In the genomic region with DNA sequence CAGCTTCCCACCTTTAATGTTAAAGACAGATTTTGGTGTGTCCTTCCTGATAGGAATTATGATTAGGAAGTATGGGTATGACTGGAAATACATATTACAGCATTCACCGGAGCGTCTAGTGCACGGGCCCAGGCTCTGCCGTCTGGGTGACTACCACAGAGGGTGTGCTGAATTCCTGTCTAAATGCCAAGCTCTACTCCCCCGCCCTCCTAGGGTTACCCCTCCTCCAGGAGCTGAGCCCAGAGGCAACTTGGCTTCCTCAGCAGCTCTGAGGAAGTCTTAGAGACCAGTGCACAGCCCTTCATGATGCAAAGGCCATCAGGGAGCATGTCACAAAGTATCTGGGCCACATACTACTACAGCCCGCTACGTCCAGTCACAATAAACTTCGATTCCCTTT, we compare ENCODE assay signal across 15 mouse cellular contexts. TPM values are rescaled to one million over a fixed set of nuclear protein-coding genes. Genes with fewer than 3 reads are reported as not detected.
DNase-seq lines count a peak whose midpoint lies in the region; ATAC-seq lines count a peak whose summit lies in the region.
"Had no signal": no experiment of that assay in that cellular context is flagged by ENCODE, and none has a peak within 500 bp of the region (broad histone marks: within the 10 kb centered on the region; RNA-seq: fewer than 3 reads in every experiment).

No protein-coding gene starts in this region.

- intact Hi-C loops in gastrocnemius, postnatal 14 days (cut with DNase I; ENCODE audit: low total_unique reads), result no loop called here

- H3K4me2 ChIP-seq in kidney, embryonic 15.5 days, result no peak overlapping the region
- H3K4me2 ChIP-seq in kidney, embryonic 14.5 days (replicated peaks; ENCODE audit: low read depth, low read length), result no peak overlapping the region
- H3K4me2 ChIP-seq: forebrain, embryonic 15.5 days; heart, embryonic 15.5 days; lung, embryonic 15.5 days; midbrain, embryonic 15.5 days; stomach, embryonic 15.5 days had no signal

- no peak overlapping the region for H3K27ac ChIP-seq in kidney, embryonic 15.5 days
- no peak overlapping the region for H3K27ac ChIP-seq in kidney, embryonic 14.5 days (ENCODE audit: low read depth, low read length)
- H3K27ac ChIP-seq: embryonic facial prominence, embryonic 10.5 days; lung, embryonic 15.5 days; midbrain, embryonic 15.5 days; stomach, embryonic 15.5 days had no signal

- WGBS in kidney, embryonic 15.5 days, result 78% methylated on average over 8 of the region's 8 CpGs
- WGBS in kidney, embryonic 14.5 days, result 80% methylated on average over 8 of the region's 8 CpGs

- 0 out of 2 replicates have a peak, but pooled peaks have one; percentile 44 for ATAC-seq in kidney, embryonic 15.5 days (replicated peaks; ENCODE audit: low FRiP score)
- ATAC-seq in kidney, embryonic 14.5 days (ENCODE audit: low FRiP score, low TSS enrichment), result no peak
- no peak for ATAC-seq in frontal cortex, adult (ENCODE audit: low TSS enrichment)
- ATAC-seq: forebrain, embryonic 15.5 days; midbrain, embryonic 15.5 days had no signal

- no peaks in the 10 kb centered on the region for H3K27me3 ChIP-seq in kidney, embryonic 15.5 days
- H3K27me3 ChIP-seq in kidney, embryonic 14.5 days (ENCODE audit: control insufficient read depth, insufficient read depth, low read length), result no peaks in the 10 kb centered on the region
- H3K27me3 ChIP-seq: forebrain, embryonic 15.5 days; heart, embryonic 15.5 days; lung, embryonic 15.5 days; midbrain, embryonic 15.5 days; stomach, embryonic 15.5 days had no signal

- H3K9me3 ChIP-seq in kidney, embryonic 15.5 days (replicated peaks), result 0 out of 2 replicates have a peak, but pooled peaks cover 4% of the 10 kb centered on the region
- H3K9me3 ChIP-seq in kidney, embryonic 14.5 days (ENCODE audit: control insufficient read depth, low read length), result no peaks in the 10 kb centered on the region
- H3K9me3 ChIP-seq: embryonic facial prominence, embryonic 10.5 days; forebrain, embryonic 15.5 days; heart, embryonic 15.5 days; lung, embryonic 15.5 days; midbrain, embryonic 15.5 days; stomach, embryonic 15.5 days had no signal

- H3K36me3 ChIP-seq in kidney, embryonic 15.5 days, result peaks cover 12% of the 10 kb centered on the region
- H3K36me3 ChIP-seq in kidney, embryonic 14.5 days (ENCODE audit: control insufficient read depth, insufficient read depth, low read length), result no peaks in the 10 kb centered on the region
- H3K36me3 ChIP-seq: forebrain, embryonic 15.5 days; heart, embryonic 15.5 days; lung, embryonic 15.5 days; midbrain, embryonic 15.5 days; stomach, embryonic 15.5 days had no signal

- H3K4me3 ChIP-seq in kidney, embryonic 15.5 days (replicated peaks), result no peak overlapping the region
- H3K4me3 ChIP-seq in kidney, embryonic 14.5 days (ENCODE audit: low read length), result no peak overlapping the region
- H3K4me3 ChIP-seq: embryonic facial prominence, embryonic 10.5 days; forebrain, embryonic 15.5 days; heart, embryonic 15.5 days; lung, embryonic 15.5 days; midbrain, embryonic 15.5 days; stomach, embryonic 15.5 days had no signal

- H3K9ac ChIP-seq in kidney, embryonic 15.5 days, result no peak overlapping the region
- no peak overlapping the region for H3K9ac ChIP-seq in kidney, embryonic 14.5 days (ENCODE audit: low read depth, low read length)
- H3K9ac ChIP-seq: forebrain, embryonic 15.5 days; lung, embryonic 15.5 days; midbrain, embryonic 15.5 days; stomach, embryonic 15.5 days had no signal

- H3K4me1 ChIP-seq in kidney, embryonic 15.5 days, result peaks cover 40% of the 10 kb centered on the region
- peaks cover 13% of the 10 kb centered on the region for H3K4me1 ChIP-seq in kidney, embryonic 14.5 days (ENCODE audit: control insufficient read depth, insufficient read depth, low read length)

- peak; percentile 62 for DNase-seq in brain, adult 2 months (ENCODE audit: low read depth, low spot score)
- DNase-seq in gastrocnemius, postnatal 14 days, result peak; percentile 50
- DNase-seq in lung, postnatal 36 days, result peak; percentile 42
- no peak for DNase-seq in cerebellum, adult 9-11 months
- DNase-seq: cerebellum, adult 8-10 months; right cerebral cortex, postnatal 4 days had no signal

RNA-seq across cellular contexts. Expression of gene Map3k4, which starts 25.7 kb away (rescaled TPM):
- polyA plus RNA-seq in kidney, embryonic 15.5 days (2015; fragmentation: Nextera tagmentation; extraction: Ambion mirVana), result 46.9 and 50.2 TPM in 2 replicates
- 46.4 and 53.0 TPM in 2 replicates for polyA plus RNA-seq in kidney, embryonic 14.5 days (2014; fragmentation: Nextera tagmentation; extraction: Ambion mirVana)
- total RNA-seq in gastrocnemius, postnatal 14 days (2021), result 10 to 100 TPM; 15.4 to 22.5 TPM
